Mouse (Mus musculus): Measurements from ENCODE around the gene Hdac5.

Gene Hdac5

GRCm38 (mm10) chr11:102230006-102230741 lies at the start of gene Hdac5:
Gene Hdac5, minus strand, starts transcription at chr11:102230166.
- DNase-seq (ENCODE audit: low read depth, low spot score), result peak; percentile 97

GRCm38 (mm10) chr11:102279595-102279994 lies 49.6 kb upstream of the Hdac5 start:
- no peak for DNase-seq (ENCODE audit: low read depth, low spot score)

GRCm38 (mm10) chr11:102277754-102278153 lies 47.8 kb upstream of the Hdac5 start:
- DNase-seq (ENCODE audit: low read depth, low spot score), result no peak

GRCm38 (mm10) chr11:102276411-102276915 lies 46.5 kb upstream of the Hdac5 start:
- DNase-seq (ENCODE audit: low read depth, low spot score), result no peak

- no peak for DNase-seq (ENCODE audit: low read depth, low spot score)
Measured at GRCm38 (mm10) chr11:102268520-102269244, 38.7 kb upstream of the Hdac5 start, which contains the start of gene Asb16. Gene Asb16, plus strand, starts transcription at chr11:102268743.

- peak; percentile 62 for DNase-seq (ENCODE audit: low read depth, low spot score)
Measured at GRCm38 (mm10) chr11:102267480-102267879, 37.5 kb upstream of the Hdac5 start.

- no peak for DNase-seq (ENCODE audit: low read depth, low spot score)
Measured at GRCm38 (mm10) chr11:102266631-102267355, 36.8 kb upstream of the Hdac5 start.

- DNase-seq (ENCODE audit: low read depth, low spot score), result no peak
Measured at GRCm38 (mm10) chr11:102265816-102266215, 35.9 kb upstream of the Hdac5 start.

GRCm38 (mm10) chr11:102263211-102263610 lies 33.2 kb upstream of the Hdac5 start:
- no peak for DNase-seq (ENCODE audit: low read depth, low spot score)

GRCm38 (mm10) chr11:102258521-102258920 lies 28.6 kb upstream of the Hdac5 start:
- DNase-seq (ENCODE audit: low read depth, low spot score), result no peak

- no peak for DNase-seq (ENCODE audit: low read depth, low spot score)
Measured at GRCm38 (mm10) chr11:102258095-102258494, 28.1 kb upstream of the Hdac5 start.

- DNase-seq (ENCODE audit: low read depth, low spot score), result no peak
Measured at GRCm38 (mm10) chr11:102257514-102257913, 27.5 kb upstream of the Hdac5 start.

GRCm38 (mm10) chr11:102249351-102250090 lies 19.6 kb upstream of the Hdac5 start:
- DNase-seq (ENCODE audit: low read depth, low spot score), result no peak

- DNase-seq (ENCODE audit: low read depth, low spot score), result peak; percentile 84
Measured at GRCm38 (mm10) chr11:102248630-102249230, 18.8 kb upstream of the Hdac5 start, which contains the start of gene BC030867. Gene BC030867, plus strand, starts transcription at chr11:102248882.

- DNase-seq (ENCODE audit: low read depth, low spot score), result no peak
Measured at GRCm38 (mm10) chr11:102246871-102247270, 16.9 kb upstream of the Hdac5 start.

- no peak for DNase-seq (ENCODE audit: low read depth, low spot score)
Measured at GRCm38 (mm10) chr11:102246273-102246635, 16.3 kb upstream of the Hdac5 start.

GRCm38 (mm10) chr11:102245581-102246272 lies 15.8 kb upstream of the Hdac5 start:
- no peak for DNase-seq (ENCODE audit: low read depth, low spot score)

- DNase-seq (ENCODE audit: low read depth, low spot score), result peak; percentile 88
Measured at GRCm38 (mm10) chr11:102244926-102245449, 15.0 kb upstream of the Hdac5 start.

GRCm38 (mm10) chr11:102241874-102242273 lies 11.9 kb upstream of the Hdac5 start:
- no peak for DNase-seq (ENCODE audit: low read depth, low spot score)

GRCm38 (mm10) chr11:102241246-102241645 lies 11.3 kb upstream of the Hdac5 start:
- no peak for DNase-seq (ENCODE audit: low read depth, low spot score)

Measured in telencephalon, adult 2 months (tissue).